Mouse (Mus musculus): Measurements from ENCODE around the gene Olfr12. TPM values are rescaled to one million over a fixed set of nuclear protein-coding genes. Genes with fewer than 3 reads are reported as not detected.

Olfr12 gene
- not detected for polyA plus RNA-seq (2014; fragmentation: Illumina TruSeq; extraction: RNeasy Lipid Tissue Mini Kit (QIAGEN cat#74804); ENCODE audit: low read depth, low replicate concordance)

DNA sequence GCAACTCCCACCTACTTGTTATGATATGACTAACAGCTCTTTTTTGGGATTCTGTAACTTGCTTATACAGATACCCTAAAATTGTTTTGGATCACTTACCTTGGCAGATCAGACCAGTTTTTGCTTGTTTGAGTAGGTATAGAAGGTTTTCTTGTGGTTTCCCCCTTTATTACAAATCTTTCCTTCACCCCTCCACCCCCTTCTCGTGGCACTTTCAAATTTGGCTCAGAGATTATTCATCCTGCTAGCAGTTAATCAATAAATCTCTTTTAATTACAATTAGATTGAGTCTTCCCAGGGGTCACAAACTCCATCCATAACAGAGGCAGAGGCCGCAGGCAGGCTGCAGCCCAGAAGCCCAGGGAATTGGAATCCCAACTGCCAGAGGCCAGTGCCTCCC lies at the start of gene Olfr12:
Gene Olfr12, plus strand, starts transcription at position 301 of the 400 bp plus-strand sequence.

GRCm38 (mm10) chr1:92571022-92571421 lies 46.6 kb upstream of the Olfr12 start, which contains the start of gene Olfr1413:
TSS of gene Olfr1413 (plus strand) at chr1:92571322.

DNA sequence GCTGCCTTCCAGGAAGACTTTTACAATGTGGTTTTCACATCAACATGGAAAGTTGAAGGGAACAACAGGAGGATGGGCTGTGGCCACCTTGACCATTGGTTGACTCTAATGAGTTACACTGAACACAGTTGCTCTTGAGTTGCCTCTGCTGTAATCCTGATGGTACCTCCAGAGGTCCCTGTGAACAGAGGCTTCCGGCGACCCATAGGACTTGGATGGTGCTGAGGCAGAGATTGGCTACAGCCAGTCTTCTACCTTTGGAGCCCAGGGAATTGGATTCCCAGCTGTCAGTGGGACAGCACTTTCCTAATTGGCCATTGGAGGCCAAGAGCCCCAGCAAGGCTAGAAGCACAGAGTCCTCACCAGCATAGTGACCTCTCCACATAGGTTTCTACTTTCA lies 32.1 kb upstream of the Olfr12 start, which contains the start of gene Olfr1412:
Gene Olfr1412, plus strand, starts transcription at position 301 of the 400 bp plus-strand sequence.

GRCm38 (mm10) chr1:92594111-92594510 lies 23.5 kb upstream of the Olfr12 start, which contains the start of gene Olfr1411:
TSS of gene Olfr1411 (plus strand) at chr1:92594411.

DNA sequence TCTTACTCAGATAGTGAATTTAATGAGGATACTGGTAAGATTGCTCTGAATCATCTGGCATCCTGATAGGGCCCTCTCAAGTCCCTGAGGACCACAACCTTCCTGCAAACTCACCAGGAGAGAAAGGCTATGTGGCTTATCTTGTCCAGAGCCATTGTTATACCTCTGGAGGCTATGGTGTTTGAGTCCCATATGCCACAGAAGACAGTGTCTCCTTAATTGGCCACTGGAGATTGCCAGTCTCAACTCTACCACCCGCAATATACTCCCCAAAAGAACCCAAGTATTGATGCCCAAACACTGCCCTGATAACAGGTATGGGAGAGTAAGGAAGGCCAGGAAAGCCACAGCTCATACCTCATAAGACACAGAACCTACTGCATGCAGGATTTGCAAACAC lies 12.1 kb upstream of the Olfr12 start, which contains the start of gene Olfr1410:
Gene Olfr1410, plus strand, starts transcription at position 301 of the 400 bp plus-strand sequence.

GRCm38 (mm10) chr1:92641514-92642272 lies 24.1 kb downstream of the Olfr12 start, which contains the start of gene Cops9:
TSS of gene Cops9 (minus strand) at chr1:92641985.

GRCm38 (mm10) chr1:92648673-92649072 lies 31.1 kb downstream of the Olfr12 start, which contains the start of gene Otos:
TSS of gene Otos (minus strand) at chr1:92648841.

Other genes starting within 250 kb of the Olfr12 start
- 128 TPM for gene Ndufa10, start 143.9 kb upstream of the Olfr12 start, polyA plus RNA-seq (2014; fragmentation: Illumina TruSeq; extraction: RNeasy Lipid Tissue Mini Kit (QIAGEN cat#74804); ENCODE audit: low read depth, low replicate concordance)
- not detected for gene Olfr1416, start 132.7 kb upstream of the Olfr12 start, polyA plus RNA-seq (2014; fragmentation: Illumina TruSeq; extraction: RNeasy Lipid Tissue Mini Kit (QIAGEN cat#74804); ENCODE audit: low read depth, low replicate concordance)
- not detected for gene Olfr1415, start 121.7 kb upstream of the Olfr12 start, polyA plus RNA-seq (2014; fragmentation: Illumina TruSeq; extraction: RNeasy Lipid Tissue Mini Kit (QIAGEN cat#74804); ENCODE audit: low read depth, low replicate concordance)
- not detected for gene Olfr1414, start 99.1 kb upstream of the Olfr12 start, polyA plus RNA-seq (2014; fragmentation: Illumina TruSeq; extraction: RNeasy Lipid Tissue Mini Kit (QIAGEN cat#74804); ENCODE audit: low read depth, low replicate concordance)
- gene Olfr1413, start 46.5 kb upstream of the Olfr12 start, polyA plus RNA-seq (2014; fragmentation: Illumina TruSeq; extraction: RNeasy Lipid Tissue Mini Kit (QIAGEN cat#74804); ENCODE audit: low read depth, low replicate concordance): not detected
- not detected for gene Olfr1412, start 32.0 kb upstream of the Olfr12 start, polyA plus RNA-seq (2014; fragmentation: Illumina TruSeq; extraction: RNeasy Lipid Tissue Mini Kit (QIAGEN cat#74804); ENCODE audit: low read depth, low replicate concordance)
- not detected for gene Olfr1411, start 23.4 kb upstream of the Olfr12 start, polyA plus RNA-seq (2014; fragmentation: Illumina TruSeq; extraction: RNeasy Lipid Tissue Mini Kit (QIAGEN cat#74804); ENCODE audit: low read depth, low replicate concordance)
- gene Olfr1410, start 12.0 kb upstream of the Olfr12 start, polyA plus RNA-seq (2014; fragmentation: Illumina TruSeq; extraction: RNeasy Lipid Tissue Mini Kit (QIAGEN cat#74804); ENCODE audit: low read depth, low replicate concordance): not detected
- 68.7 TPM for gene Cops9, start 24.2 kb downstream of the Olfr12 start, polyA plus RNA-seq (2014; fragmentation: Illumina TruSeq; extraction: RNeasy Lipid Tissue Mini Kit (QIAGEN cat#74804); ENCODE audit: low read depth, low replicate concordance)
- not detected for gene Otos, start 31.1 kb downstream of the Olfr12 start, polyA plus RNA-seq (2014; fragmentation: Illumina TruSeq; extraction: RNeasy Lipid Tissue Mini Kit (QIAGEN cat#74804); ENCODE audit: low read depth, low replicate concordance)
- gene Gpc1, start 213.9 kb downstream of the Olfr12 start, polyA plus RNA-seq (2014; fragmentation: Illumina TruSeq; extraction: RNeasy Lipid Tissue Mini Kit (QIAGEN cat#74804); ENCODE audit: low read depth, low replicate concordance): 0.50 TPM